Mouse (Mus musculus) spleen, embryonic (tissue): Measurements from ENCODE around the gene Gm20388.

ENCODE experiments used
- CTCF ChIA-PET: fragments of 350-600 bp; sonication (Branson Sonifier 250); formaldehyde crosslinking; loops from one replicate; lab custom pipeline; 2022; lab: Charles Lee

Gm20388 gene

DNA sequence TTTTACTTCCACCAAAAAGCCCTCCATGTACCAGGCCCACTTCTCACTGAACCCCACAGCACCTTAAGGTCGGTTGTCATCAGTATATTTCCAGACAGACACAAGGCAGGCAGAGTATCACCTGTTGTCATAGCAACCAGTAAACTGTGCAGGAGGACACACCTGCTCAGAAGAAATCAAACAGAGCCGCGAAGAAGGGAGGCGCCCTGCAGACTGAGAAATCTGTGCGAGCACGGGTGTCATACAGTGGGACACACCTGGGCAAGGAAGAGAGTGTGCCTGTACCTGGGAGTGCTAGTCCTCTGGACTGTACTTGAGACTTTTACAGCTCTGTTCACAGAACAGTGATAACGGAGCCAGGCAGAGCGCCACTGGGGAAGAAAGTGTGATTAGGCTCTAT lies 3798.1 kb downstream of the Gm20388 start:
- CTCF ChIA-PET: no interaction called here

- CTCF ChIA-PET: no interaction called here
Measured at GRCm38 (mm10) chr8:123710335-123710734, 3799.7 kb downstream of the Gm20388 start.

DNA sequence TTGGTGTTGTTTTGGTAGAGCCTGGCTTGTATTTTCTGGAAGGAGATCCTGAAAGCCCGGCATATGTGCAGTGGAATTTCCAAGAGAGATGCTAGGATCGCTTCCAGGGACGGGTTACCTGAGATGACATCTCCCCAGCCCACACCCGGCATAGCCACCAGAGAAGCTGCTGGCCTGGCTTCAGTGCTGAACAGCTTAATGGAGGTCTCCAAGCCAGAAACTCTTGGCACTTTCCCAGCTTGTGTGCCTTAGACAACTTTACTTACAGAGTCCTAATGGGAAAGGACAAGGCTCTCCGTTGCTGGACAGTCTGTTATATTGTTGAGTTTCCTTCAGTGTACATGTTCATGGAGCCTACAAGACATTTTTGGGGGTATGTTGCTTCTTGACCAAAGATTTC lies 3803.8 kb downstream of the Gm20388 start:
- CTCF ChIA-PET: no interaction called here

DNA sequence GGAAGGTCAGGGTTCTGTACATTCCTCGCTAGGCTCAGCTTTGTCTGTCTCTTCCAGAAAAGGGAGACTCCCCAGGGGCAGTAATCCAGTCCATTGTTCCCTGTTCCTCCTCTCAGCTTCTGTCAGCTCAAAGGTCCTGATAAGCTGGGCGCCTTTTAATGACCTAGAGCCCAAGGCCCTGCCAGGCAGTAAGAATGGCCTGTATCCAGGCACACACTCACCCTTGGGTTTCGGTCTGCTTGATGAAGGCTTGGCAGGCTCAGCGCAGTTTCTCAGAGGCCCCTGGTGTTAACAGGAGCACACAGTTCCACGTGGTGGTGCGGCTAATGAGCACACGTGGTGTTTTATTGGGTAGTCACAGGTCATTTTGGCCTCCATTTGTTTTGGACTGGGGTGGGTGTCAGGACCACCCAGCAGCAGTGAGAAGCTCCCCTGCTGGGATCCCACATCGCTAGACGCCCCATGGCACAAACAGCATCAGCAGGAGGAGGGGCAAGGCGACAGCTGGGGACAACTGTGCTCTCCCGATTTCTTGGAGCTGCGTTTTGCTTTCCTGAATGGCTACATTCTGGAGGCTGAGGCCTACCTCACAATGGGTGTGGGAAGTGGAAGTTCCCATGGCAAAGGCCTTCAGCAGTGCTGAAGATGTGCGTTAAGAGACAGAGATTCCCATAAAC lies 3805.4 kb downstream of the Gm20388 start:
- CTCF ChIA-PET: no interaction called here

GRCm38 (mm10) chr8:123717104-123717503 lies 3806.5 kb downstream of the Gm20388 start:
- CTCF ChIA-PET: no interaction called here

DNA sequence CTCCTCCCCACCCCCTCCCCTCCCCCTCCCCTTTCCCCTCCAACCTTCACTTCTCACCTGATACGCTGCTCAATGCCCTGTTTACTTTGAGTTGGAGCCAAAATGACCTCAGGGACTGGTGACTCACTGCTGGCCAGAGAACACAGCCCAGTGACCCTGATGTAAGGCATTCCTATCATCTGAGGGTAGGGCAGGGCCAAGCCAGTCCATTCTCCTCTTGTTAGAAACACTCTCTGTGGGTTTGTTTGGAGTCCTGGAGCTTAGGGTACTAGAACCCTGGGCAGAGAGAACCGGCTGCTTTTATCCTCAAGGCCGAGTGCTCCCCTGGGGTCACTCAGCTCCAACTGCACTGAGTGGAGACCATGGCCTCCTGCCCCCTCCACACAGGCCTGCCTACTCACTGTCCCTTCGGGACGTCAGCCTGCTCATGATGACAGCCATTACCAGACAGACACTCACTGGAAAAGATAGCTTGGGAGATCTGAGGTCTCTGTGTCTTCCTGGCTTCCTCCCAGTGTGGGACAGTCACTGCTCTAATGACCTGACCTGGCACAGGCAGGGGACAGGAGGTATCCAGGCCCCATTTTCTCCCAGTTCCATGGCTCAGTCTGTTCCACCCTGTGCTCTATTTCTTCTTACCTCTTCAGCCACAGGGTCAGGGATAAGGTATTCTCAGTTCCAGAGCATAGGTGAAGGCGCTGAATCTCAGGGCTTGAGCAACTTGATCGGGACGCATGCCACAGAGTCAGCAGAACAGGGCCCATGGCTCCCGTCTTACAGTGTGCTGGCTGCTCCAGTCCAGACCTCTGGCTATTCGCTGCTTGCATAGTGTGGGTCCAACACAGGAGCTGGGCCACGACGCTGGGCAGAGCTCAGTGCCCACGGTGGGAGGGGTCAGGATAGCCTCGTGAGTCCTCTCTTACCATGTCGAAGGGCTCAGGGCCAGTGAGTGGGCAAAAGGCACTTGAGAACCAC lies 3807.2 kb downstream of the Gm20388 start:
- CTCF ChIA-PET: no interaction called here

- CTCF ChIA-PET: no interaction called here
Measured at GRCm38 (mm10) chr8:123718752-123719151, 3808.1 kb downstream of the Gm20388 start.

GRCm38 (mm10) chr8:123719280-123719679 lies 3808.6 kb downstream of the Gm20388 start:
- CTCF ChIA-PET: no interaction called here

DNA sequence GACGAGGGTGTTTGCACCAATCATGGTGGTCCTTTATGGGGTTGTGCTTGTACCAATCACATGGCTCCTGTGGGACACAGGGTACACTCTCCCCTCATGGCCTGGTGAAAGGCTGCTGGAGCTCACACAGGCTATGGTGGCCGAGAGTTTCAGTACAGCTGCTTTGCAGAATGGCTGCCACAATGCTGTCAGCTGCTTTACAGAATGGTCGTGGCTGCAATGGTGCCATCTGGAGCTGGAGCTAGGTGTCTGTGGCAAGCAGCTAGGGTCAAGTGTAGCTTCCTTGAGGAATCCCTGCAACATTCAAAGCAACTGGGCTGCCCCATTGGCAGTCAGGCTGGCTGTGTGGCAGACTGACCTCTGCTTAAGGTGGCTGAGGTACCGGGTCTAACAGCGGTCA lies 3809.2 kb downstream of the Gm20388 start:
- CTCF ChIA-PET: no interaction called here

- CTCF ChIA-PET: interaction anchor here (0.7 kb wide), 1 partner anchor 255 kb away, joined by 3 read pairs; no protein-coding TSS in a partner anchor
Measured at GRCm38 (mm10) chr8:123720471-123721001, 3809.9 kb downstream of the Gm20388 start.

GRCm38 (mm10) chr8:123722245-123722644 lies 3811.6 kb downstream of the Gm20388 start:
- CTCF ChIA-PET: no interaction called here

- CTCF ChIA-PET: no interaction called here
Measured at GRCm38 (mm10) chr8:123724752-123725151, 3814.1 kb downstream of the Gm20388 start.

DNA sequence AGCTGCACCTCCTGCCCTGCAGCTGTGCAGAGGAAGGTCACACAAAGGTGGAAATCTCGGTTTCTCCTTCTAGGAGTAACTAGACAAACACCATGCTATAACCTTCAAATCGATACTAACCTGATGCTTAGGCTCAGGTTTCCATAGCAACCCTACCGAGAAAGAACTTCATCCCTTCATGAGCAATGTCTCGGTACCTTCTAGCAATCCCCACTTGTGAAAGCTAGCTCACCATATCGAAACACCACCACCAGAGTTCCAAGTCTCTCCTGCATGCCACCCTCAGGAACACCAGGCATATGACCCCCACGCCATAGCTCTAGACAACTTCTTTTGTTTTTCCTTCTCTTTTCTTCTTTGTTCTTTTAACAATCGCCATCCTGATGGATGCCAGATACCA lies 3814.6 kb downstream of the Gm20388 start:
- CTCF ChIA-PET: no interaction called here

- CTCF ChIA-PET: no interaction called here
Measured at GRCm38 (mm10) chr8:123726759-123727158, 3816.1 kb downstream of the Gm20388 start.

DNA sequence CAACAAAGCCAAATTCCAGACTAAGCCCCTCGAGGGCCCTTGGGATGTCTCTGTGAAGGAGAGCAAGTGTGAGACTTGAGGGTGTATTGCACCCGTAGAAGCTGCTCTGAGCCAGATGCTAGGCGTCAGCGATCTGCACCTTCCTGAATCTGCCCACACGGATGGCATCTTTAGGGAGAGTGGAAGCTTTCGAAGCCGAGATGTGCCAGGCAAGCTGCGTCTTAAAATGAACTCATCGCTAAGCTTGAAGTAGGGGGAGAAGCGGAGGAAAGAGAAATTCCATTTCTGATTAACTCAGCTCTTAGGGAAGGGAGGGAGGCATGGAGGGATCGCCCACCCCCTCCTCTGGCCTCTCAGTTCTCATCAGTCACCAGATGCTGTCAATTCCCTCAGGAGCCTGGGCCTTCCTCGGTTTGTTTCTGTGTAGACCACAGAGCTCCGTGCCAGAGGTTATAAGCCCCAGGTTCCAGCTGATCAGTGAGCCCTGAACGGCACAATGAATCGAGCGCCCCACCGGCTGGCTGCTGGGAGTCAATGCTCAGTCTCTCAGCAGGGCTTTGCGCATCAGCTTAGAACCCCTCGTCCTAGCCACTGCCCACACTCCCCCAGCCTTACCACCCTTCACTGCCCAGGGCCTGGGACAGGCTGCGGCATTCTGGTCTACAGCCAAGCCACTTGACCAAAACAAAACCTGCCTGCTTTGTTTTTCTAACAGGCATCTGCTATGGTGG lies 3818.6 kb downstream of the Gm20388 start:
- CTCF ChIA-PET: no interaction called here

GRCm38 (mm10) chr8:123729786-123730411 lies 3819.3 kb downstream of the Gm20388 start:
- CTCF ChIA-PET: no interaction called here

GRCm38 (mm10) chr8:123732332-123732731 lies 3821.7 kb downstream of the Gm20388 start:
- CTCF ChIA-PET: no interaction called here

DNA sequence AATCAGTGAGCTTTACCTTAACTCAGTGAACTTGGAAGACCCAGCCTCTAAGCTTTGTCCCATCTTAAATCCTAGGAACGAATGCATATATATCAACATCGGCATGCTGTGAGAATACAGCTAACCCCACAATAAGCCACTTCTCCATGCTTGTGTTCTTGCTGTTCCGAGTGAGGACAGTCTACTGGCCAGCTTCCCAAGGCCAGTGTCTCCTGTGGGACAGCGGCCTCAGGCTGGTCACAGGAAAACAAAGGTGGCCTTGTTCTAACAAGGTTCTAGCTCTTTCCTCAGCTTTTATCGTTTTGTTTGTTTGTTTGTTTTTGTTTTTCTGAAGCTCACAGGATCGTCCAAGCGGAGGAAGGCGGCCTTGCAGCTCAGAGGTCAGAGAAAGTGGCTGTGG lies 3823.8 kb downstream of the Gm20388 start:
- CTCF ChIA-PET: no interaction called here

- CTCF ChIA-PET: no interaction called here
Measured at GRCm38 (mm10) chr8:123736974-123737373, 3826.3 kb downstream of the Gm20388 start.

GRCm38 (mm10) chr8:123740263-123740662 lies 3829.6 kb downstream of the Gm20388 start:
- CTCF ChIA-PET: no interaction called here

GRCm38 (mm10) chr8:123741232-123741631 lies 3830.6 kb downstream of the Gm20388 start:
- CTCF ChIA-PET: no interaction called here
